9 mouse cellular contexts compared by ENCODE assay signal in genomic region chr9:66061656-66062055, GRCm38 (mm10). TPM values are rescaled to one million over a fixed set of nuclear protein-coding genes. Genes with fewer than 3 reads are reported as not detected.
DNase-seq lines count a peak whose midpoint lies in the region; ATAC-seq and TF ChIP-seq lines count a peak whose summit lies in the region.
"Had no signal": no experiment of that assay in that cellular context is flagged by ENCODE, and none has a peak within 500 bp of the region (broad histone marks: within the 10 kb centered on the region; RNA-seq: fewer than 3 reads in every experiment).

No protein-coding gene starts in this region.

- no peak for TF ChIP-seq EP300 in lung, postnatal 0 days (IDR thresholded peaks at IDR 0.05)

- no peak overlapping the region for H3K9ac ChIP-seq in lung, postnatal 0 days (replicated peaks; ENCODE audit: low read depth)
- no peak overlapping the region for H3K9ac ChIP-seq in limb, embryonic 15.5 days
- H3K9ac ChIP-seq in stomach, embryonic 16.5 days (ENCODE audit: low read length) = peak overlapping the region; percentile 81; the same call in 1 of the 2 replicates

- H3K4me2 ChIP-seq in lung, postnatal 0 days (replicated peaks; ENCODE audit: low read depth, low read length) = 0 out of 2 replicates have a peak overlapping the region, but pooled peaks have one; percentile 72
- peak overlapping the region; percentile 74 for H3K4me2 ChIP-seq in limb, embryonic 15.5 days
- peak overlapping the region; percentile 63 for H3K4me2 ChIP-seq in stomach, embryonic 16.5 days (ENCODE audit: low read depth, low read length)

- WGBS in lung, postnatal 0 days = 59% methylated on average over 3 of the region's 3 CpGs
- WGBS in limb, embryonic 15.5 days = 76% methylated on average over 3 of the region's 3 CpGs
- WGBS in stomach, embryonic 16.5 days = 75% methylated on average over 3 of the region's 3 CpGs

- H3K36me3 ChIP-seq in lung, postnatal 0 days (ENCODE audit: insufficient read depth, low read length) = peaks cover 16% of the 10 kb centered on the region; the same call in 1 of the 2 replicates
- peaks cover 39% of the 10 kb centered on the region for H3K36me3 ChIP-seq in limb, embryonic 15.5 days
- H3K36me3 ChIP-seq in stomach, embryonic 16.5 days (ENCODE audit: control insufficient read depth, insufficient read depth, low read length) = peaks cover 19% of the 10 kb centered on the region; the same call in 1 of the 2 replicates

- peak; percentile 67 to 76 for DNase-seq in cerebellum, postnatal 10 days
- DNase-seq in cerebellum, adult 18-20 months = no peak
- DNase-seq in lung, postnatal 0 days (ENCODE audit: low spot score) = no peak
- no peak for DNase-seq in lung, postnatal 25 days (ENCODE audit: low spot score)
- DNase-seq in ovary, postnatal 10 days (ENCODE audit: low spot score) = no peak
- DNase-seq: lung, postnatal 14 days had no signal

- TF ChIP-seq CTCF in lung, postnatal 0 days (IDR thresholded peaks at IDR 0.05) = no peak

- H3K27ac ChIP-seq in lung, postnatal 0 days (ENCODE audit: low read length) = no peak overlapping the region
- H3K27ac ChIP-seq in limb, embryonic 15.5 days = no peak overlapping the region
- no peak overlapping the region; the same call in 1 of the 2 replicates for H3K27ac ChIP-seq in stomach, embryonic 16.5 days (ENCODE audit: low read length)

- no peak overlapping the region for H3K4me3 ChIP-seq in lung, postnatal 0 days (ENCODE audit: low read depth, low read length)
- H3K4me3 ChIP-seq in limb, embryonic 15.5 days = peak overlapping the region; percentile 80
- H3K4me3 ChIP-seq in stomach, embryonic 16.5 days (replicated peaks; ENCODE audit: low read length) = peak overlapping the region; percentile 83

- H3K9me3 ChIP-seq in lung, postnatal 0 days (ENCODE audit: low read length) = no peaks in the 10 kb centered on the region
- no peaks in the 10 kb centered on the region for H3K9me3 ChIP-seq in limb, embryonic 15.5 days
- no peaks in the 10 kb centered on the region for H3K9me3 ChIP-seq in stomach, embryonic 16.5 days (replicated peaks; ENCODE audit: control insufficient read depth, low read length)

- H3K27me3 ChIP-seq in lung, postnatal 0 days (replicated peaks; ENCODE audit: insufficient read depth, low read length) = no peaks in the 10 kb centered on the region
- H3K27me3 ChIP-seq in limb, embryonic 15.5 days = no peaks in the 10 kb centered on the region
- no peaks in the 10 kb centered on the region for H3K27me3 ChIP-seq in stomach, embryonic 16.5 days (ENCODE audit: control insufficient read depth, insufficient read depth, low read length)

- H3K4me1 ChIP-seq in lung, postnatal 0 days (ENCODE audit: insufficient read depth, low read depth, low read length) = peaks cover 8% of the 10 kb centered on the region; the same call in 1 of the 2 replicates
- peaks cover 16% of the 10 kb centered on the region for H3K4me1 ChIP-seq in limb, embryonic 15.5 days
- H3K4me1 ChIP-seq in stomach, embryonic 16.5 days (ENCODE audit: control insufficient read depth, insufficient read depth, low read length) = peaks cover 12% of the 10 kb centered on the region

- no peak for ATAC-seq in lung, postnatal 0 days
- no peak for ATAC-seq in limb, embryonic 15.5 days (ENCODE audit: insufficient number of reproducible peaks, low FRiP score, low TSS enrichment, low read depth)
- no peak for ATAC-seq in stomach, embryonic 16.5 days (ENCODE audit: insufficient read depth, low FRiP score)
- ATAC-seq in megakaryocyte progenitor cell, adult 5-6 weeks (replicated peaks; ENCODE audit: poor library complexity) = no peak

RNA-seq across cellular contexts. Expression of gene Ppib, which starts 1.6 kb away (rescaled TPM):
- 577 and 650 TPM in 2 replicates for polyA plus RNA-seq in lung, postnatal 0 days (2015; fragmentation: Nextera tagmentation; extraction: Ambion mirVana)
- polyA plus RNA-seq in limb, embryonic 15.5 days (2015; fragmentation: Nextera tagmentation; extraction: Ambion mirVana) = 775 and 785 TPM in 2 replicates
- 835 and 861 TPM in 2 replicates for polyA plus RNA-seq in stomach, embryonic 16.5 days (2015; fragmentation: Nextera tagmentation; extraction: Ambion mirVana)
- 466 and 518 TPM in 2 replicates for total RNA-seq in megakaryocyte progenitor cell, adult 5-6 weeks (2015)
- 761 and 799 TPM in 2 replicates for total RNA-seq in megakaryocyte progenitor cell, adult 5-6 weeks (2017)

RNA-seq across cellular contexts. Expression of gene Snx22, which starts 7.9 kb away (rescaled TPM):
- 25.7 and 28.3 TPM in 2 replicates for polyA plus RNA-seq in lung, postnatal 0 days (2015; fragmentation: Nextera tagmentation; extraction: Ambion mirVana)
- polyA plus RNA-seq in limb, embryonic 15.5 days (2015; fragmentation: Nextera tagmentation; extraction: Ambion mirVana) = 2.7 and 4.5 TPM in 2 replicates
- polyA plus RNA-seq in stomach, embryonic 16.5 days (2015; fragmentation: Nextera tagmentation; extraction: Ambion mirVana) = 3.1 and 4.3 TPM in 2 replicates
- 0.17 and 0.37 TPM in 2 replicates for total RNA-seq in megakaryocyte progenitor cell, adult 5-6 weeks (2015)
- total RNA-seq in megakaryocyte progenitor cell, adult 5-6 weeks (2017) = 0.81 and 0.96 TPM in 2 replicates

Comparison
In these comparisons a context has a peak if more than half of its experiments do, and no peak if none do; other contexts are left out.
1. DNase-seq: peak in cerebellum, postnatal 10 days (2 of 2); none in cerebellum, adult 18-20 months (0 of 2), lung, postnatal 0 days (single experiment), lung, postnatal 25 days (single experiment) and ovary, postnatal 10 days (single experiment).
2. Peak in every context shown above with its lines, with median percentiles within 50 percentile points of each other: H3K4me2 ChIP-seq.